Mouse (Mus musculus) heart, postnatal 25 days (tissue): ENCODE measurements around the gene Tmem198. TPM values are rescaled to one million over a fixed set of nuclear protein-coding genes. Genes with fewer than 3 reads are reported as not detected.

Experiments used
- DNase-seq: peaks from one replicate; pipeline ENCODE4 v3.0.0; 2022; ENCODE audit warnings: low spot score
- intact Hi-C: fragments of 180-260 bp; cut with DNase I; formaldehyde crosslinking; loops from one replicate; pipeline ENCODE4 v1.15.1; 2025
- total RNA-seq, 2 experiments: library from RNA; stranded (reverse); gene quantifications; 2 replicates each; pipeline ENCODE4 v1.2.3; 2021

Gene Tmem198
- total RNA-seq, 2 experiments from 2014 or later = 0.42 to 0.61 TPM

DNA sequence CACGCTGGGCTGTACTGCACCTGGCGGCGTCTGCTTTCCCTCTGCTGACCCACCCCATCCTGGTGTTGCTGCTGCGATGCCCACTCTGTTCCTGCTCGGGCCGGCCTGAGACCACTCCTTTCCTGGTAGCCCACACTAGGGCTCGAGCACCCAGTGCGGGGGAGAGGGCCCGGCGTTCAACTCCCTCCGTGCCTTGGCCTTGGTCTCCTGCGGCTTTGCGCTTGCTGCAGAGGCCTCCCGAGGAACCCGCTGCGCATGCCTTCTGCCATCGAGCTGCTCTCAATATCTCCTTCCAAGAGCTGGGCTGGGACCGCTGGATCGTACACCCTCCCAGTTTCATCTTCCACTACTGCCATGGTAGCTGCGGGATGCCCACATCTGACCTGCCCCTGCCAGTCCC, 30.3 kb downstream of the Tmem198 start:
- intact Hi-C loops = no loop called here

DNA sequence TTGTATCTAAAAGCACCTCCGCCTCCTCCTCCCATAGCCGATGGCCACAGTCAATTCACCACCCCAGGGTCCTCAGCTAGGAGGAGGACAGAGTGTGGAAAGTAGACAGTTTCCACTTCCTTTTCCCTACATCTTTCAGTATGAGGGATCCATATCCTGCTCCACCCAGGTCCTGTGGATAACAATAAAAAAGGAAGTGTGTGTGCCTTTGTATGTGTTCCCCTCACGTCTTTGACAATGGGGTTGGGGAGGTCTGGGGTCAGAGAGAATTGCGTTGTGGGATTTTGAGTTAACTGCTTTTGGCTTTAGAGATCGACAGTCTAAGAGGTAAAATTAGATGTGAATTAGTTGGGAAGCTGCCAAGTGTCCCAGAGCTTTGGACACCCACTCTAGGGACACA, 30.8 kb downstream of the Tmem198 start:
- intact Hi-C loops = no loop called here
- no peak for DNase-seq

More for the DNA sequence above, 30.3 kb downstream of the Tmem198 start:
- no peak for DNase-seq

DNA sequence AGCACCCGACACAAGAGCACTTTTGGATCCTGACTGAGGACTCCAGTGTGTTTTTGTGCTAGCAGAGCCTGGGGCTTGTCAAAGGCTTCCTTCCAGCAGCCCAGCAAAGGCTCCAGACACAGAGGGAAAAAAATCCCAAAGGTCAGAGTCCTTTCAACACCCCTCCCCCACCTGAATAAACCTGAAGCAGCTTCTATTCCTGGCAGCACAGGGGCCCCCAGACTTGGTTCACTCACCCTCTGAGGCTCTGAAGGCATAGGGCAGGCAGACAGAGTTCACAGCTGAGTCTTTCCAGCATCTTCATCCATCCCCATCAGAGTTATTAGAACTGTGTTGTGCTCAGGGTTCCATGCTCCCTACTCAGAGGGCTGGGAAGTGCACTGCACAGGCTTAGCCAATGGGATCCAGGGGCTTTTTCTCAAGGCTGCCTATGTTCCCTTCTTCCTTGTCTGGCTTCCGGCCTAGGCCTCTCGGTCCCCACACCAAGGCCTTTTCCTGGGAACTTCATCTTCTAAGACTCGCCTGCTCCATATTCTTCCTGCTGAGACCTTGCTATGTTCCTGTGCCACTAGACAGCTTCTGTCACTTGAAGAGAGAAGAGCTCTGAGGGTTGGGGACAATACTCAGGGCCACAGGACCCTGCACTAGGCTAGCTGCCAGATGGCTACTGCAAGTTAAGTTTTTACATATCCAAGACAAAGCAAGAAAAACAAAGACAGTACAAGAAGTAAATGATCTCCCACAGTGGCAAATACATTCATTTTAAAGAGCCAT, 32.3 kb downstream of the Tmem198 start:
- intact Hi-C loops = no loop called here
- DNase-seq = no peak

DNA sequence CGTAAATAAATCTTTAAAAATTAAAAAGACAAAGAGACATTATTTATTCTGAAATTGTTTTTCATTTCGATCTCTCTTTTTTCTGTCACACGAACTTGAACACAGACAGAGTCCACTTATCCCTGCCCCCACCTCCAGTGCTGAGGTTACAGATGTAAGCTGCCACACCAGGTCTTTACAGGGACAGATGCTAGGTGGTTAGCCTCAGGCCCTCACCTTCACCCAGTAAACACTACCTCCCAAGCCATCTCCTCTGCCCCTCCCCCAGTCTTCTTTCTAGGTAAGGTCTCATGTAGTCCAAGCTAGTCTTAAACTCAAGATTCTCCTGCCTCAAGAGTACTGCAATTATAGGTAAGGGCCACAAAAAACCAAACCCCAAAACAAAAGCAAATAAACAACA, 33.2 kb downstream of the Tmem198 start:
- intact Hi-C loops = no loop called here
- DNase-seq = no peak

DNA sequence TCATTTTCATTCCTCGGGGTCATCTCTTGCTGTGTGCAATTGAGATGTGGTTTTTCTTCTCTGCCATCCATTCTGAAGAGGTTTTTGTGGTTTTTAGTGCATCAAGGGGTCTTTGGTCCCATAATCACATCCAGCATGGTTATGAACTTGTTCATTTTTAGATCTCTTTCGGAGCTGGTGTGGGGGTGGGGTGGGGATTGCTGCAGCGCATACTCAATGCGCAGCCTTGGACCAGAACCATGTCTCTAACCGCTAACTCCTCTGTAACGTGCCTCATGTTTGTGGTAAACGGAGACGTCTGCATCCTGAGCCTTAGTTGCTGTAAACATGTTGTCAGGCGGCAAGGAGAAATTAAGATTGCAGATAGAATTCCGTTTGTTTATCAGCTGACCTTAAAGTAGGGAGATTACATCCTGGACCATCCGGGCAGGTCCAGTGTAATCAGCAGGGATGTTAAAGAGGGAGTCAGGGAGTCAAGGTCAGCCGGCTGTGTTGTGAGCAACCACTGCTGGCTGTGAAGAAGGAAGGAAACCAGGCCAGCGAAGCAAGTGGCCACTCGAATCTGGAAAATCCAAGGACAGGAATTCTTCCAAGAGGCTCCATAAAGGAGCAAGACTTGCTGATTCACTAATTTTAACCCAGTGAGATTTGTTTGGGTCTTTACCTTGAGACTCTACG, 37.5 kb downstream of the Tmem198 start:
- intact Hi-C loops = no loop called here
- DNase-seq = no peak

DNA sequence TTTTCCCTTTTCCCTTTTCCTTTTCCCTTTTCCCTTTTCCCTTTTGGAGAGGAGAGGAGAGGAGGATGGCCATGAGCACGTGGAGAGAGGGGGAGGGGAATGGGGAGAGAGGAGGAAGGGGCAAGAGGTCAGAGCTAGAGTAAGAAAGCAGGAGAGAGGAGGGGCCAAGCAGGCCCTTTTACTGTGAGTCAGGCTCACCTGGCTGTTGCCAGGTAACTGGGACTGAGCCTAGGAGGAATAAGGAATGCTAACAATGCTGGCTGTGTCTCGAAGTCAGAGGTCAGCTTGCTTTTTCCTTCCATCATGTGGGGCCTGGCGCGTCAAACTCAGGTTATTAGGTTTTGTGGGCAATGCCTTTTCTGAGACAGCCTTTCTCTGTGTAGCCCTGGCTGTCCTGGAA, 38.7 kb downstream of the Tmem198 start:
- intact Hi-C loops = no loop called here

DNA sequence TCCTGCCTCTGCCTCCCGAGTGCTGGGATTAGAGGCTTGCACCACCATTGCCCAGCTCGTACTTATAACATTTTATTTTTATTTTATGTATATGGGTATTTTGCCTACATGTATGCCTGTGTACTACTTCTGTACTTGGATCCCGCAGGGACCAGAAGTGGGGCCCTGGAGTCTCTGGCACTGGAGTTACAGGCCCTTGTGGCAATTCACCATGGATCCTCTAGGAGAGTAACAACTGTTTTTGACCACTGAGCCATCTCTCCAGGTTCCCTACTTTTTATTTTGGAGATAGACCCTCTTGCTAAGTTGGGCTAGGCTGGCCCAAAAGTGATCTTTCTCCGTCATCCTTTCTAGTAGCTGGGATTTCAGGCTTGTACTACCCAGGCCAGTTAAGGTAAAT, 39.1 kb downstream of the Tmem198 start:
- intact Hi-C loops = no loop called here
- no peak for DNase-seq

More for the DNA sequence above, 38.7 kb downstream of the Tmem198 start:
- DNase-seq = no peak

DNA sequence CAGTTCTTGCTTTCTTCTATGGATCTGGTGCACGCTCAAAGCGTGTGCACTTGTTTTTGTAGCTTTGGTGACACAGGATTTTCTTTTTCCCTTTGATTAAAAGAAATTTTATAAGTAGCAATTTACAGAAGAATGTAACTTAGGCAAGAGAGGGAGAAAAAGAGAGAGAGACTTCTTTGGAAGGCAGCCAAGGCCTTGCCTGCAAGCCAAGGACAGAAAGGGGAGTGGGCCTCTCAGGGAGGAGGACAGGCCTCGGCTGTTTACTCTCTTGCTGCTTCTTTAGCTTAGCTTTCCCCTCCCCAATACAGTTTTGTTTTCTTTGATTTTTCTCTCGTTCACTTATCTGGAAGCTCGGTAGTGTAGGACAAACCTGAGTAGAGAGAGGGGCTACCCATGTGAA, 40.2 kb downstream of the Tmem198 start:
- DNase-seq = no peak
- intact Hi-C loops = no loop called here

DNA sequence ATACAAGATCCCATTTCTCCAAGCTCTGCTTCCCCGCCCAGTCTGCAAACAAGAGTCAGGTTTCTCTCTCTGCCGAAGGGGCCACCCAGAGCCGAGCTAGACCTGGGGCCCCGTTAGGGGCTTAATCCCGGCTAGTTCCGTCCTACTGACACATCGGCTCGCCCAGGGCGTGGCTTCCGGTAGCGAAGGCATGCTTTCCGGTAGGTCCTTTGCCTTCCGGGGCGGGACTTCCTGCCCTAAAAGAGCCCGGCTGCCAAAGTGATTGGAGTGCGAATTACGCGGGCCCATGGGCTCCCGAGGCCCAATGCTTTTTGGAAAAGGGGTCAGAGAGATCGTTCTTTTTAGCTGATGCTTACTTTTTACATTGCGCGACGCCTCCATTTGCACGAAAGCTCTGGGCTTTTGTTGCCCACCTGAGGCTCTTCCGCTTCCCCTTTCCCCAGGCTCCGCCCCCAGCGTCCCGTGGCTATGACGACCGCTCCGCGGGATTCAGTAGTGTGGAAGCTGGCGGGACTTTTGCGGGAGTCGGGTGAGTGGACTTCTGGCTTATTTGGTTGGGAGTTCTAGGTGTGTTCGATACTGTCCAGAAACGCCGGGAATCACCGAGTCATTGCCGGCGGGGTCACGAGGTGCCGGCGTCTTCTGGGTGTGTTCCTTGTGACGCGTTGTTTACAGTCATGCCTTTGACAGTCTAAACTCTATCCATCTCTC, 42.1 kb downstream of the Tmem198 start, which contains the start of gene Stk11ip:
TSS of gene Stk11ip (plus strand) at position 209 of the 711 bp plus-strand sequence.
- intact Hi-C loops = loop anchor here (5.0 kb wide), 1 partner anchor 44 kb away; the partner anchor contains the start of genes Chpf and Tmem198
- DNase-seq = peak; percentile 86

DNA sequence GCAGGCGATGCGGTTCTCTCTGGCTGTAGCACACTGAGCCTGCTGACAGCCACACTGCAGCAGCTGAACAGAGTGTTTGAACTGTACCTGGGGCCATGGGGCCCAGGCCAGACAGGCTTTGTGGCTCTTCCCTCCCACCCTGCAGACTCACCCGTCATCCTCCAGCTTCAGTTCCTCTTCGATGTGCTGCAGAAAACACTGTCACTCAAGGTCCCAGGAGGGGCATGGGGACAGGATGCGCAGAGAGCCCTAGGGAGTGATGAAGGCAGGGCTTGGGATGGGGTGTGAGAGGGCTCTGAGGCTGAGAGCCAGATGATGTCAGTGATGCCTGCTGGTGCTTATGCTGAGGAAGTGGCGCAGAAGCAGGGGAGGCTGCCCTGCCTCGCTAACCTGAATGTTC, 45.3 kb downstream of the Tmem198 start:
- intact Hi-C loops = loop anchor here (5.0 kb wide), 1 partner anchor 47 kb away; the partner anchor contains the start of genes Chpf and Tmem198
- no peak for DNase-seq

DNA sequence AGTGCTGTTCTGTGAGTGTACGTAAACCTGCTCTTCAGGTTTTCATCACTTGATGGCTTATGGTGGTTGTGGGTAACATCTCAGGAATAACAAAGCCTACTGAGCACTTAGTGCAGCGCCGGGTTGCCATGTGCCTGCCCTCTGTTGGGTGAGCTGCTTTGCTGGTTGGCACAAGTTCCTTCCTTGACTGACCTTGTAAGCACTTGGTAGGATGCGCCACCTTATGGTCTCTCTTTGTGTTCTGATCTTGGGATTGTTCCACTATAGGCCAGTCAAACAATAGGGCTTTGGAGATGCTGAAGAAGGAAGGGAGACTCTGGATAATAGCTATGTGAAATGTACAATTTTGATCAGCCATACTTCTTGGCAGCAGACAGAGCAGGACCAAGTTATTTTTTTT, 51.2 kb downstream of the Tmem198 start:
- DNase-seq = no peak
- intact Hi-C loops = no loop called here

DNA sequence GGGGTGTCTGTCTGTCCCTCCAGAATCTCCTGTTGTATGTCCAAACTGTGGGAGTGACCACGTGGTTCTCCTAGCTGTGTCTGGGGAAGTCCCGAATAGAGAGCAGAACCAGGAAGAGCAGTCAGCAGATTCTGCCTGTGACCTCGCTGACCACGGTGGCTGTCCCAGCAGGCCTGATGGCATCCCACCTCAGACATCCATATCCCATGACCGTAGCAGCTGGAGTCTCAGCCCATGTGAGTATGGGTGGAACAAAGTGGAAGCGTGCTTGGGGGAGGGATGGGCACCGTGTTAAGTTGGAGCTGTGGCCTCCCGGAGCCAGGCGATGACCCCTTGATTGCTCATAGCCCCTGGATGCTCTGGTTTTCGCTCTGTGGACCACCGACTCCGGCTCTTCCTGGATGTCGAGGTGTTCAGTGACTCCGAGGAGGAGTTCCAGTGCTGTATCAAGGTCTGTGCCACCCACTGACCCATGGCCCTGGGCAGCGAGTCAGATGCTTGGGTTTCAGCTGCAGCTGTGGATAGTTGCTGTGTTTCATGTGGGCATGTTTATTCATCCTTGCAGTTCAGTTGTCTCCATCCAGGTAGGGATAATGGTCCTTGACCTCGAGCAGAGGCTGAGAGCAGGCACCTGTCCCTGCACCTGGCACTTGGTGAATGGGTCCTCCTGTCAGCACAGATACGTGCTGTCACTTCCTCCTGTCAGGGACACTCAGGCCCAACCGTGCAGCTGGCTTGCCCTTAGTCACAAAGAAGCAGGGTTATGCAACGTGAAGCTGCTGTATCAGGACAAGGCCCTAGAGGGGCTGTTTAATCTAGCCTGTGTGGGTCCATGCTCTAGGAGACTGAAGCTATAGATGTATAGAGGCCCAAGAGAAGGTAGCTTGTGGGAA, 53.2 kb downstream of the Tmem198 start:
- intact Hi-C loops = no loop called here
- DNase-seq = no peak

DNA sequence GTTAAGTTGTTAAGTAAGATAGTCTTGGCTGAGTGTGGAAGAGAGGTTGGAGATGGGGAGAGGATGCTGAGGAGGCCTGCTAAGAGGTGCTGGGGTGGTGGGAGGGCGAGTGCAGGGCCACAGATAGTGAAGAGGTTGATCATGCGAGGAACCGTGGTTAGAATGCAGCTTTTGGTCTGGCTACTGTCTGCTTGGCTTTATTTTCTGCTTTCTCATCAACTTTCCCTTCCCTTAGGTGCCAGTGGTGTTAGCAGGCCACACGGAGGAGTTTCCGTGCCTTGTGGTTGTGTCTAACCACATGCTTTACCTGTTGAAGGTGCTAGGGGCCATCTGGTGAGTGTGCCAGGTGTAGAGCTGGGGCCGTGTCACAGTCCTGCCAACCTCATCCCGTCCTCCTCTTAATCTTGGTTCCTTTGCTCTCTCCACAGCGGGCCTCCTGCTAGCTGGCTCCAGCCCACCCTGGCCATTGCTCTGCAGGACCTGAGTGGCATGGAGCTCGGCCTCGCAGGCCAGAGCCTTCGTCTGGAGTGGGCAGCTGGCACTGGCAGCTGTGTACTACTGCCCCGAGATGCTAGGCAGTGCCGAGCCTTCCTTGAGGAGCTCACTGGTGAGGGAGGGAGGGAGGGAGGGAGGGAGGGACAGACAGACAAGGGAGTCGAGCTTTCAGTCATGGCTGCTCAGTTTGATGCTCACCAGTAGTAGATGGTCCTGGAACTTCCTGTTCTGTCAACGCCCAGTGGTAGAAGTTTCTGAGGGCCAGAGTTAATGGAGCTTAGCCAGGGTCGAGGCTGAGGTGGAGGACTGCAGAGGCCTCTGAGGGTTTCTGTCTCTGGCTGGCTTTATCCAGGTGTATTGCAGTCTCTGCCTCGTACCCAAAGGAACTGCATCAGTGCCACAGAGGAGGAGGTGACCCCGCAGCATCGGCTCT, 54.3 kb downstream of the Tmem198 start:
- DNase-seq = no peak
- intact Hi-C loops = no loop called here

Other genes with a start within 250 kb of the Tmem198 start
- gene A630095N17Rik, start 247.4 kb upstream of the Tmem198 start, total RNA-seq = not detected
- gene Dnajb2, start 243.1 kb upstream of the Tmem198 start, total RNA-seq = 100 to 1,000 TPM in 1 of 2 experiments, 10 to 100 TPM in 1; 90.4 to 100 TPM
- under 1 TPM; 0.86 to 0.92 TPM for gene Ptprn, start 215.0 kb upstream of the Tmem198 start, total RNA-seq
- not detected for gene Resp18, start 201.1 kb upstream of the Tmem198 start, total RNA-seq
- gene Dnpep, start 161.5 kb upstream of the Tmem198 start, total RNA-seq = 10 to 100 TPM; 81.8 to 82.7 TPM
- 1,000 to 10,000 TPM; 1,261 to 1,294 TPM for gene Des, start 119.2 kb upstream of the Tmem198 start, total RNA-seq
- 100 to 1,000 TPM; 141 to 144 TPM for gene Speg, start 104.2 kb upstream of the Tmem198 start, total RNA-seq
- gene Gmppa, start 43.6 kb upstream of the Tmem198 start, total RNA-seq = 10 to 100 TPM; 36.6 to 37.3 TPM
- gene Asic4, start 29.1 kb upstream of the Tmem198 start, total RNA-seq = not detected
- 10 to 100 TPM; 26.4 to 28.2 TPM for gene Chpf, start 225 bp upstream of the Tmem198 start, total RNA-seq
- gene Obsl1, start 26.9 kb downstream of the Tmem198 start, total RNA-seq = 100 to 1,000 TPM; 147 to 150 TPM
- 1 to 10 TPM; 4.8 to 5.0 TPM for gene Inha, start 27.5 kb downstream of the Tmem198 start, total RNA-seq
- gene Stk11ip, start 42.0 kb downstream of the Tmem198 start, total RNA-seq = 1 to 10 TPM; 8.9 to 9.2 TPM
- gene Slc4a3, start 66.7 kb downstream of the Tmem198 start, total RNA-seq = 100 to 1,000 TPM; 220 to 242 TPM